Mouse (Mus musculus) liver (tissue): ENCODE data around the gene Mgea5.

ENCODE experiments used
- DNase-seq: peaks from one replicate; pipeline ENCODE4 v3.0.0-alpha.2; 2020; ENCODE audit warnings: mixed read lengths

Mgea5 gene

GRCm38 (mm10) chr19:45795406-45795944 is 11.8 kb upstream of the Mgea5 start:
- DNase-seq: no peak

- DNase-seq: no peak
These were observed 11.1 kb upstream of the Mgea5 start for GRCm38 (mm10) chr19:45794718-45795117.

- no peak for DNase-seq
These were observed 8.8 kb upstream of the Mgea5 start for GRCm38 (mm10) chr19:45792404-45792803.

GRCm38 (mm10) chr19:45789888-45790874 is 6.5 kb upstream of the Mgea5 start:
- DNase-seq: peak; percentile 84

- no peak for DNase-seq
These were observed 5.7 kb upstream of the Mgea5 start for GRCm38 (mm10) chr19:45789365-45789764.

- DNase-seq: no peak
These were observed 4.7 kb upstream of the Mgea5 start for GRCm38 (mm10) chr19:45788337-45788736.

- DNase-seq: no peak
These were observed 3.8 kb upstream of the Mgea5 start for GRCm38 (mm10) chr19:45787450-45787849.

GRCm38 (mm10) chr19:45785470-45785869 is 1.8 kb upstream of the Mgea5 start:
- DNase-seq: no peak

GRCm38 (mm10) chr19:45783933-45784576 is 418 bp upstream of the Mgea5 start:
- no peak for DNase-seq

GRCm38 (mm10) chr19:45782315-45783001 is 1.2 kb downstream of the Mgea5 start:
- DNase-seq: peak; percentile 82

- DNase-seq: no peak
These were observed 2.0 kb downstream of the Mgea5 start for GRCm38 (mm10) chr19:45781676-45782075.

GRCm38 (mm10) chr19:45780350-45780915 is 3.2 kb downstream of the Mgea5 start:
- DNase-seq: no peak

- no peak for DNase-seq
These were observed 8.2 kb downstream of the Mgea5 start for GRCm38 (mm10) chr19:45775486-45775885.

GRCm38 (mm10) chr19:45771501-45771900 is 12.1 kb downstream of the Mgea5 start:
- no peak for DNase-seq

GRCm38 (mm10) chr19:45760810-45761209 is 22.8 kb downstream of the Mgea5 start:
- no peak for DNase-seq

GRCm38 (mm10) chr19:45758671-45759070 is 25.0 kb downstream of the Mgea5 start:
- no peak for DNase-seq

- no peak for DNase-seq
These were observed 30.1 kb downstream of the Mgea5 start for GRCm38 (mm10) chr19:45753551-45753950.

- DNase-seq: no peak
These were observed 31.8 kb downstream of the Mgea5 start for GRCm38 (mm10) chr19:45751881-45752280.

- peak; percentile 91 for DNase-seq
These were observed 34.2 kb downstream of the Mgea5 start, which contains the start of gene Npm3 for GRCm38 (mm10) chr19:45749243-45750043. Gene Npm3, minus strand, starts transcription at chr19:45749591.

GRCm38 (mm10) chr19:45748691-45749242 is 34.9 kb downstream of the Mgea5 start:
- DNase-seq: no peak

- DNase-seq: no peak
These were observed 35.4 kb downstream of the Mgea5 start for GRCm38 (mm10) chr19:45748206-45748605.
